Mouse (Mus musculus) small intestine, adult 2 months (tissue): ENCODE measurements around the gene Wdr6.

Source experiments
- CTCF ChIP-seq: fragments of 200-500 bp; IDR thresholded peaks from 2 replicates; pipeline ENCODE4 v1.5.1; 2012; ENCODE audit warnings: low read depth, mild to moderate bottlenecking, control low read depth, inconsistent platforms, low read length, moderate library complexity, mixed read lengths; ENCODE audit not compliant: insufficient replicate concordance, insufficient read length; ENCODE audit errors: extremely low read depth
- POLR2A ChIP-seq: fragments of 200-500 bp; IDR thresholded peaks from 2 replicates; pipeline ENCODE4 v1.6.1; 2012; ENCODE audit warnings: low read depth, mild to moderate bottlenecking, control low read depth, inconsistent platforms, low read length, moderate library complexity

- TF ChIP-seq CTCF (no peak), POLR2A (no peak)
These were observed 55.2 kb downstream of the Wdr6 start for GRCm38 (mm10) chr9:108523341-108523740.
